In genomic region chr12:100392466-100392865, GRCm38 (mm10) we compare ENCODE assay signal across 13 mouse cellular contexts.
DNase-seq lines count a peak whose midpoint lies in the region; TF ChIP-seq lines count a peak whose summit lies in the region.
"Had no signal": no experiment of that assay in that cellular context is flagged by ENCODE, and none has a peak within 500 bp of the region (broad histone marks: within the 10 kb centered on the region; RNA-seq: fewer than 3 reads in every experiment).

No protein-coding gene starts in this region.

- H3K4me3 ChIP-seq in liver, adult 2 months (ENCODE audit: insufficient read depth, low read depth, low read length): no peak overlapping the region
- no peak overlapping the region for H3K4me3 ChIP-seq in cerebellum, adult 2 months (replicated peaks; ENCODE audit: insufficient read depth, low read depth, low read length)
- H3K4me3 ChIP-seq in myocyte: no peak overlapping the region
- no peak overlapping the region for H3K4me3 ChIP-seq in limb, embryonic 10.5 days
- H3K4me3 ChIP-seq: stomach, embryonic 15.5 days had no signal

- intact Hi-C loops in heart, postnatal 14 days (cut with DNase I): no loop called here

- no peak overlapping the region for H3K27ac ChIP-seq in liver, adult 2 months (replicated peaks; ENCODE audit: insufficient read depth, low read depth, low read length)
- peak overlapping the region; percentile 77 for H3K27ac ChIP-seq in cerebellum, adult 2 months (ENCODE audit: insufficient read depth, low read length)
- H3K27ac ChIP-seq in limb, embryonic 10.5 days: no peak overlapping the region
- H3K27ac ChIP-seq: kidney, postnatal 0 days; stomach, embryonic 15.5 days had no signal

- H3K4me2 ChIP-seq in myocyte (ENCODE audit: low read depth): peak overlapping the region; percentile 43
- H3K4me2 ChIP-seq: stomach, embryonic 15.5 days had no signal

- DNase-seq in heart, adult 11 months: peak; percentile 89
- no peak for DNase-seq in heart, postnatal 14 days
- DNase-seq in liver, adult 2 months (ENCODE audit: extremely low read depth, low read depth, low spot score): peak; percentile 30
- no peak for DNase-seq in liver
- peak; percentile 70 to 85 for DNase-seq in cerebellum, adult 2 months
- DNase-seq in limb, embryonic 10.5 days (ENCODE audit: low spot score): no peak
- DNase-seq in frontal cortex, postnatal 36 days (ENCODE audit: low spot score in 2 of 2): no peak
- DNase-seq: adrenal gland, postnatal 36 days; lung, adult 18-20 months; thymus, postnatal 4 days had no signal

- H3K9ac ChIP-seq in liver, adult 2 months (ENCODE audit: low read depth, low read length): no peak overlapping the region
- H3K9ac ChIP-seq: stomach, embryonic 15.5 days had no signal

- peaks cover 16% of the 10 kb centered on the region for H3K36me3 ChIP-seq in liver, adult 2 months (ENCODE audit: control insufficient read depth, insufficient read depth, low read length)
- H3K36me3 ChIP-seq in myocyte (ENCODE audit: control insufficient read depth, insufficient read depth): no peaks in the 10 kb centered on the region
- peaks cover 54% of the 10 kb centered on the region for H3K36me3 ChIP-seq in limb, embryonic 10.5 days
- H3K36me3 ChIP-seq: stomach, embryonic 15.5 days had no signal

- H3K9me3 ChIP-seq in limb, embryonic 10.5 days (replicated peaks): no peaks in the 10 kb centered on the region
- H3K9me3 ChIP-seq: stomach, embryonic 15.5 days had no signal

- H3ac ChIP-seq in myocyte (ENCODE audit: control insufficient read depth, insufficient read length): no peak overlapping the region

- TF ChIP-seq CTCF in liver, adult 2 months (IDR thresholded peaks at IDR 0.05; ENCODE audit: low read depth, low read length): no peak
- TF ChIP-seq CTCF in cerebellum, adult 2 months (IDR thresholded peaks at IDR 0.05; ENCODE audit: borderline replicate concordance, insufficient read depth, low read depth, low read length): no peak

- TF ChIP-seq POLR2A in liver, adult 2 months (IDR thresholded peaks at IDR 0.05; ENCODE audit: extremely low read depth, insufficient read depth, low read length): no peak
- no peak for TF ChIP-seq POLR2A in cerebellum, adult 2 months (IDR thresholded peaks at IDR 0.05; ENCODE audit: borderline replicate concordance, insufficient read depth, low read length)
- no peak for TF ChIP-seq POLR2A in myocyte (IDR thresholded peaks at IDR 0.05; ENCODE audit: insufficient read length, low read depth)

- H3K79me2 ChIP-seq in liver, adult 2 months (ENCODE audit: control insufficient read depth, insufficient read depth, low read length): no peaks in the 10 kb centered on the region
- no peaks in the 10 kb centered on the region for H3K79me2 ChIP-seq in myocyte (ENCODE audit: control insufficient read depth, insufficient read depth)

- no peaks in the 10 kb centered on the region for H3K4me1 ChIP-seq in liver, adult 2 months (ENCODE audit: control insufficient read depth, insufficient read depth, low read length)
- peaks cover 17% of the 10 kb centered on the region for H3K4me1 ChIP-seq in cerebellum, adult 2 months (ENCODE audit: control insufficient read depth, insufficient read depth, low read length)
- peaks cover 7% of the 10 kb centered on the region for H3K4me1 ChIP-seq in limb, embryonic 10.5 days
- H3K4me1 ChIP-seq: stomach, embryonic 15.5 days had no signal

- WGBS in liver, adult 2 months: 57% methylated on average over 5 of the region's 5 CpGs
- 6% methylated on average over 5 of the region's 5 CpGs for WGBS in cerebellum, adult 2 months
- WGBS in limb, embryonic 10.5 days: 95% methylated on average over 5 of the region's 5 CpGs

- no peaks in the 10 kb centered on the region for H3K27me3 ChIP-seq in liver, adult 2 months (ENCODE audit: control insufficient read depth, insufficient read depth, low read length)
- no peaks in the 10 kb centered on the region for H3K27me3 ChIP-seq in cerebellum, adult 2 months (ENCODE audit: control insufficient read depth, insufficient read depth, low read length)
- no peaks in the 10 kb centered on the region for H3K27me3 ChIP-seq in myocyte (ENCODE audit: control insufficient read depth, insufficient read depth, insufficient read length)
- no peaks in the 10 kb centered on the region for H3K27me3 ChIP-seq in limb, embryonic 10.5 days (ENCODE audit: low read depth, poor library complexity, severe bottlenecking)
- H3K27me3 ChIP-seq: stomach, embryonic 15.5 days had no signal

TF ChIP-seq in myocyte, 11 proteins besides CTCF, POLR2A, EP300 and RAD21:
- TF ChIP-seq POLR2AphosphoS2 (IDR thresholded peaks at IDR 0.05; ENCODE audit: insufficient read length, low read depth): no peak
- no peak for TF ChIP-seq USF1 (IDR thresholded peaks at IDR 0.05; ENCODE audit: low read depth)
- peak; percentile 90 for TF ChIP-seq TCF3 (IDR thresholded peaks at IDR 0.05; ENCODE audit: insufficient read length, low read depth)
- TF ChIP-seq SRF (IDR thresholded peaks at IDR 0.05; ENCODE audit: control insufficient read depth, insufficient read length, low read depth): no peak
- TF ChIP-seq MAX (IDR thresholded peaks at IDR 0.05; ENCODE audit: low read depth): no peak
- TF ChIP-seq REST (IDR thresholded peaks at IDR 0.05; ENCODE audit: insufficient read depth, insufficient read length): no peak
- peak; percentile 95 to 100 (median 100) for TF ChIP-seq MYOD1 (IDR thresholded peaks at IDR 0.05; ENCODE audit: control insufficient read depth in 1 of 3, insufficient read length in 2 of 3, low read depth in 2 of 3)
- peak; percentile 94 for TF ChIP-seq TCF12 (IDR thresholded peaks at IDR 0.05; ENCODE audit: insufficient read depth, poor library complexity, severe bottlenecking)
- no peak for TF ChIP-seq CEBPB (IDR thresholded peaks at IDR 0.05; ENCODE audit: insufficient read depth, poor library complexity, severe bottlenecking)
- TF ChIP-seq E2F4 (IDR thresholded peaks at IDR 0.05; ENCODE audit: insufficient read depth): no peak
- peak; percentile 45 to 94 (median 94) for TF ChIP-seq MYOG (IDR thresholded peaks at IDR 0.05; ENCODE audit: control insufficient read depth in 1 of 3, insufficient read depth in 1 of 3, insufficient read length in 2 of 3, low read depth in 2 of 3)

Comparison
In these comparisons a context has a peak if more than half of its experiments do, and no peak if none do; other contexts are left out.
1. DNase-seq: peak in heart, adult 11 months (single experiment), liver, adult 2 months (single experiment) and cerebellum, adult 2 months (2 of 2); none in heart, postnatal 14 days (0 of 2), liver (single experiment), limb, embryonic 10.5 days (single experiment) and frontal cortex, postnatal 36 days (0 of 2).